Mouse (Mus musculus): ENCODE data around the gene Mrpl14. TPM values are rescaled to one million over a fixed set of nuclear protein-coding genes. Genes with fewer than 3 reads are reported as not detected.

Gene Mrpl14
- polyA plus RNA-seq, 1 experiment from 2014 or later: 20.1 TPM

GRCm38 (mm10) chr17:45724574-45724921 lies 38.4 kb downstream of the Mrpl14 start:
- H3K27ac ChIP-seq: no peak overlapping the region
- WGBS (ENCODE audit: missing documents): 90% methylated on average over 10 of the region's 10 CpGs
- H3K36me3 ChIP-seq (ENCODE audit: inconsistent target): no peaks in the 10 kb centered on the region
- H3K79me2 ChIP-seq (ENCODE audit: inconsistent target): no peaks in the 10 kb centered on the region
- no peak overlapping the region for H3K4me3 ChIP-seq (ENCODE audit: inconsistent target)

- H3K27ac ChIP-seq: no peak overlapping the region
- WGBS (ENCODE audit: missing documents): 60% methylated on average over 7 of the region's 7 CpGs
- no peaks in the 10 kb centered on the region for H3K36me3 ChIP-seq (ENCODE audit: inconsistent target)
- no peak overlapping the region for H3K4me3 ChIP-seq (ENCODE audit: inconsistent target)
- no peaks in the 10 kb centered on the region for H3K79me2 ChIP-seq (ENCODE audit: inconsistent target)
Measured at GRCm38 (mm10) chr17:45726249-45726648, 40.1 kb downstream of the Mrpl14 start.

- WGBS (ENCODE audit: missing documents): 100% methylated on average over 1 of the region's 2 CpGs
- Histone ChIP-seq H3K79me2 (ENCODE audit: inconsistent target) (no peaks in the 10 kb centered on the region), H3K36me3 (ENCODE audit: inconsistent target) (no peaks in the 10 kb centered on the region), H3K27ac (no peak overlapping the region), H3K4me3 (ENCODE audit: inconsistent target) (no peak overlapping the region)
Measured at GRCm38 (mm10) chr17:45727481-45727880, 41.4 kb downstream of the Mrpl14 start.

GRCm38 (mm10) chr17:45727983-45728723 lies 42.0 kb downstream of the Mrpl14 start:
- H3K27ac ChIP-seq: no peak overlapping the region
- no peak overlapping the region for H3K4me3 ChIP-seq (ENCODE audit: inconsistent target)
- 96% methylated on average over 8 of the region's 8 CpGs for WGBS (ENCODE audit: missing documents)
- no peaks in the 10 kb centered on the region for H3K36me3 ChIP-seq (ENCODE audit: inconsistent target)
- H3K79me2 ChIP-seq (ENCODE audit: inconsistent target): no peaks in the 10 kb centered on the region

- 90% methylated on average over 10 of the region's 10 CpGs for WGBS (ENCODE audit: missing documents)
- H3K4me3 ChIP-seq (ENCODE audit: inconsistent target): no peak overlapping the region
- H3K36me3 ChIP-seq (ENCODE audit: inconsistent target): no peaks in the 10 kb centered on the region
- no peak overlapping the region for H3K27ac ChIP-seq
- no peaks in the 10 kb centered on the region for H3K79me2 ChIP-seq (ENCODE audit: inconsistent target)
Measured at GRCm38 (mm10) chr17:45729387-45729786, 43.3 kb downstream of the Mrpl14 start.

GRCm38 (mm10) chr17:45730696-45731095 lies 44.6 kb downstream of the Mrpl14 start:
- 94% methylated on average over 4 of the region's 4 CpGs for WGBS (ENCODE audit: missing documents)

GRCm38 (mm10) chr17:45731172-45731864 lies 45.2 kb downstream of the Mrpl14 start:
- Histone ChIP-seq H3K36me3 (ENCODE audit: inconsistent target) (no peaks in the 10 kb centered on the region), H3K79me2 (ENCODE audit: inconsistent target) (no peaks in the 10 kb centered on the region), H3K27ac (no peak overlapping the region), H3K4me3 (ENCODE audit: inconsistent target) (no peak overlapping the region)
- 39% methylated on average over 9 of the region's 9 CpGs for WGBS (ENCODE audit: missing documents)

More at GRCm38 (mm10) chr17:45730696-45731095, 44.6 kb downstream of the Mrpl14 start:
- Histone ChIP-seq H3K4me3 (ENCODE audit: inconsistent target) (no peak overlapping the region), H3K79me2 (ENCODE audit: inconsistent target) (no peaks in the 10 kb centered on the region), H3K27ac (no peak overlapping the region), H3K36me3 (ENCODE audit: inconsistent target) (no peaks in the 10 kb centered on the region)

- no peaks in the 10 kb centered on the region for H3K36me3 ChIP-seq (ENCODE audit: inconsistent target)
- H3K79me2 ChIP-seq (ENCODE audit: inconsistent target): no peaks in the 10 kb centered on the region
- WGBS (ENCODE audit: missing documents): 84% methylated on average over 18 of the region's 19 CpGs
- no peak overlapping the region for H3K27ac ChIP-seq
- no peak overlapping the region for H3K4me3 ChIP-seq (ENCODE audit: inconsistent target)
Measured at GRCm38 (mm10) chr17:45733038-45733734, 47.1 kb downstream of the Mrpl14 start.

GRCm38 (mm10) chr17:45733735-45734301 lies 47.7 kb downstream of the Mrpl14 start, which contains the start of gene 1600014C23Rik:
Gene 1600014C23Rik (minus strand): TSS chr17:45733844.
- no peaks in the 10 kb centered on the region for H3K36me3 ChIP-seq (ENCODE audit: inconsistent target)
- WGBS (ENCODE audit: missing documents): 11% methylated on average over 40 of the region's 41 CpGs
- H3K79me2 ChIP-seq (ENCODE audit: inconsistent target): no peaks in the 10 kb centered on the region
- H3K4me3 ChIP-seq (ENCODE audit: inconsistent target): no peak within 1 kb of the TSS
- peak within 1 kb of the TSS; percentile 76 for H3K27ac ChIP-seq

- 74% methylated on average over 2 of the region's 3 CpGs for WGBS (ENCODE audit: missing documents)
- no peak overlapping the region for H3K4me3 ChIP-seq (ENCODE audit: inconsistent target)
- H3K27ac ChIP-seq: peak overlapping the region; percentile 76
Measured at GRCm38 (mm10) chr17:45734333-45734732, 48.2 kb downstream of the Mrpl14 start.

GRCm38 (mm10) chr17:45734881-45735280 lies 48.8 kb downstream of the Mrpl14 start:
- Histone ChIP-seq H3K4me3 (ENCODE audit: inconsistent target) (no peak overlapping the region), H3K79me2 (ENCODE audit: inconsistent target) (no peaks in the 10 kb centered on the region), H3K27ac (peak overlapping the region; percentile 76), H3K36me3 (ENCODE audit: inconsistent target) (no peaks in the 10 kb centered on the region)
- 98% methylated on average over 4 of the region's 4 CpGs for WGBS (ENCODE audit: missing documents)

More at GRCm38 (mm10) chr17:45734333-45734732, 48.2 kb downstream of the Mrpl14 start:
- H3K36me3 ChIP-seq (ENCODE audit: inconsistent target): no peaks in the 10 kb centered on the region
- no peaks in the 10 kb centered on the region for H3K79me2 ChIP-seq (ENCODE audit: inconsistent target)

- WGBS (ENCODE audit: missing documents): 10% methylated on average over 10 of the region's 10 CpGs
- H3K27ac ChIP-seq: peak overlapping the region; percentile 76
- H3K36me3 ChIP-seq (ENCODE audit: inconsistent target): no peaks in the 10 kb centered on the region
- H3K4me3 ChIP-seq (ENCODE audit: inconsistent target): peak overlapping the region; percentile 28
- no peaks in the 10 kb centered on the region for H3K79me2 ChIP-seq (ENCODE audit: inconsistent target)
Measured at GRCm38 (mm10) chr17:45735382-45736310, 49.5 kb downstream of the Mrpl14 start.

- Histone ChIP-seq H3K79me2 (ENCODE audit: inconsistent target) (no peaks in the 10 kb centered on the region), H3K27ac (peak overlapping the region; percentile 76), H3K4me3 (ENCODE audit: inconsistent target) (peak overlapping the region; percentile 28), H3K36me3 (ENCODE audit: inconsistent target) (no peaks in the 10 kb centered on the region)
- WGBS (ENCODE audit: missing documents): 3% methylated on average over 43 of the region's 72 CpGs
Measured at GRCm38 (mm10) chr17:45736311-45737077, 50.4 kb downstream of the Mrpl14 start.

Data from macrophage (primary cell).